In the genomic region with DNA sequence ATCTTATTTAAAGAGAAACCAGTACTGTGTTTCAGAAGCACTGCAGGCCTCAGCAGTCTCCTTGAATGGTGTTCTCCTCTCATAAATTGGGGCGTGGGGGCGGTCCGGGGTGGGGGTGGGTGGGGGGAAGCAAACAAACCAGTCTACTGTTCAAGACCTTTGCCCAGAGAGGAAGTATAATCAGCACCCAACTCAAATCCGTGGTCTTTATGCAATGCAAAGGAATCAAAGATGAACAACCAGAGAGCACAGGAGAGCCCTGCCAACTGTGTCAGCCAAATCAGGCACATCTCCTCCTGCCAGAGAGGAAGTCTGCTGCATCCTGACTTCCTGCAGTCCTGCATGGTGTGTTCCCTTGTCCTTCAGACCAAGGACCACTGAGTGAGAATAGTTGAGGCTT, we compare ENCODE assay signal across 17 mouse cellular contexts.
DNase-seq lines count a peak whose midpoint lies in the region; ATAC-seq lines count a peak whose summit lies in the region.
"Had no signal": no experiment of that assay in that cellular context is flagged by ENCODE, and none has a peak within 500 bp of the region (broad histone marks: within the 10 kb centered on the region; RNA-seq: fewer than 3 reads in every experiment).

No protein-coding gene starts in this region.

- H3K27ac ChIP-seq in heart, embryonic 13.5 days (replicated peaks) = peak overlapping the region; percentile 33; the same call in 1 of the 2 replicates
- no peak overlapping the region for H3K27ac ChIP-seq in heart, embryonic 10.5 days
- peak overlapping the region; percentile 60 for H3K27ac ChIP-seq in intestine, embryonic 14.5 days (ENCODE audit: low read depth)
- H3K27ac ChIP-seq: hindbrain, embryonic 14.5 days; kidney, embryonic 15.5 days; left cerebral cortex, adult 2 months; limb, embryonic 12.5 days; midbrain, embryonic 12.5 days had no signal

- H3K36me3 ChIP-seq in heart, embryonic 13.5 days = no peaks in the 10 kb centered on the region
- H3K36me3 ChIP-seq in heart, embryonic 10.5 days = no peaks in the 10 kb centered on the region
- H3K36me3 ChIP-seq in intestine, embryonic 14.5 days (ENCODE audit: control insufficient read depth, insufficient read depth, low read length) = no peaks in the 10 kb centered on the region
- H3K36me3 ChIP-seq: kidney, embryonic 15.5 days; limb, embryonic 12.5 days; midbrain, embryonic 12.5 days had no signal

- H3K9ac ChIP-seq in heart, embryonic 13.5 days = no peak overlapping the region
- no peak overlapping the region for H3K9ac ChIP-seq in intestine, embryonic 14.5 days (ENCODE audit: low read length)
- H3K9ac ChIP-seq: hindbrain, embryonic 14.5 days; kidney, embryonic 15.5 days; limb, embryonic 12.5 days; midbrain, embryonic 12.5 days had no signal

- no peak for ATAC-seq in heart, embryonic 13.5 days (ENCODE audit: extremely low read depth, insufficient number of reproducible peaks, low FRiP score, low TSS enrichment)
- ATAC-seq in intestine, embryonic 14.5 days (replicated peaks; ENCODE audit: low FRiP score, low TSS enrichment, low read depth) = peak; percentile 63; the same call in 1 of the 2 replicates
- ATAC-seq: forebrain, embryonic 14.5 days had no signal

- 73% methylated on average over 4 of the region's 4 CpGs for WGBS in heart, embryonic 13.5 days
- WGBS in heart, embryonic 10.5 days = 78% methylated on average over 4 of the region's 4 CpGs
- WGBS in intestine, embryonic 14.5 days = 63% methylated on average over 4 of the region's 4 CpGs

- no peak overlapping the region for H3K4me2 ChIP-seq in heart, embryonic 13.5 days
- H3K4me2 ChIP-seq in intestine, embryonic 14.5 days (ENCODE audit: low read length) = peak overlapping the region; percentile 11; the same call in 1 of the 2 replicates
- H3K4me2 ChIP-seq: hindbrain, embryonic 14.5 days; kidney, embryonic 15.5 days; limb, embryonic 12.5 days; midbrain, embryonic 12.5 days had no signal

- H3K27me3 ChIP-seq in heart, embryonic 13.5 days (replicated peaks) = no peaks in the 10 kb centered on the region
- no peaks in the 10 kb centered on the region for H3K27me3 ChIP-seq in heart, embryonic 10.5 days (ENCODE audit: insufficient read depth, poor library complexity, severe bottlenecking)
- no peaks in the 10 kb centered on the region for H3K27me3 ChIP-seq in intestine, embryonic 14.5 days (replicated peaks; ENCODE audit: control insufficient read depth, insufficient read depth, low read length)
- H3K27me3 ChIP-seq: CH12.LX; kidney, embryonic 15.5 days; limb, embryonic 12.5 days; midbrain, embryonic 12.5 days had no signal

- H3K9me3 ChIP-seq in heart, embryonic 13.5 days = no peaks in the 10 kb centered on the region
- no peaks in the 10 kb centered on the region for H3K9me3 ChIP-seq in heart, embryonic 10.5 days
- no peaks in the 10 kb centered on the region for H3K9me3 ChIP-seq in intestine, embryonic 14.5 days (ENCODE audit: control insufficient read depth, low read length)
- H3K9me3 ChIP-seq: kidney, embryonic 15.5 days; limb, embryonic 12.5 days; midbrain, embryonic 12.5 days had no signal

- DNase-seq in adrenal gland, postnatal 14 days = peak; percentile 17
- no peak for DNase-seq in adrenal gland, postnatal 10 days
- DNase-seq in heart, embryonic 10.5 days (ENCODE audit: low spot score) = no peak
- peak; percentile 66 for DNase-seq in adipocyte (ENCODE audit: low spot score)
- no peak for DNase-seq in intestine, embryonic 14.5 days (ENCODE audit: low spot score)
- no peak for DNase-seq in layer of hippocampus, adult 11-12 months (ENCODE audit: low spot score)
- no peak for DNase-seq in right cerebral cortex, postnatal 36 days (ENCODE audit: low spot score in 2 of 2)
- DNase-seq: thymus, postnatal 4 days had no signal

- peaks cover 92% of the 10 kb centered on the region for H3K4me1 ChIP-seq in heart, embryonic 13.5 days
- peaks cover 80% of the 10 kb centered on the region for H3K4me1 ChIP-seq in heart, embryonic 10.5 days
- peaks cover 14% of the 10 kb centered on the region for H3K4me1 ChIP-seq in intestine, embryonic 14.5 days (replicated peaks; ENCODE audit: control insufficient read depth, insufficient read depth, low read length)

- no peak overlapping the region for H3K4me3 ChIP-seq in heart, embryonic 13.5 days
- H3K4me3 ChIP-seq in heart, embryonic 10.5 days = no peak overlapping the region
- H3K4me3 ChIP-seq in intestine, embryonic 14.5 days (ENCODE audit: low read depth, low read length) = no peak overlapping the region
- H3K4me3 ChIP-seq: kidney, embryonic 15.5 days; left cerebral cortex, adult 2 months; limb, embryonic 12.5 days; midbrain, embryonic 12.5 days; myocyte had no signal

Comparison
In these comparisons a context has a peak if more than half of its experiments do, and no peak if none do; other contexts are left out.
1. DNase-seq: peak in adrenal gland, postnatal 14 days (single experiment) and adipocyte (single experiment); none in adrenal gland, postnatal 10 days (single experiment), heart, embryonic 10.5 days (single experiment), intestine, embryonic 14.5 days (single experiment), layer of hippocampus, adult 11-12 months (single experiment) and right cerebral cortex, postnatal 36 days (0 of 2).